Mouse (Mus musculus) kidney, embryonic 14.5 days (tissue): ENCODE measurements around the gene Per3. TPM values are rescaled to one million over a fixed set of nuclear protein-coding genes. Genes with fewer than 3 reads are reported as not detected.
A peak's percentile ranks its signal among the peaks of the same experiment; 100 is the strongest.

ENCODE experiments used
- ATAC-seq: fragments of 200-750 bp; cut with Nextera tagmentation; 2 replicates; pipeline ENCODE4 v1.8.0; 2017; ENCODE audit warnings: moderate number of reproducible peaks, mild to moderate bottlenecking, moderate TSS enrichment, moderate library complexity; ENCODE audit not compliant: low FRiP score, low TSS enrichment
- H3K27ac ChIP-seq: fragments of 300-500 bp; sonication (generic); 2 replicates; pipeline ENCODE4 v1.5.1; 2014; ENCODE audit warnings: low read depth, mild to moderate bottlenecking, low read length, moderate library complexity, mixed read lengths
- H3K27me3 ChIP-seq: fragments of 300-500 bp; sonication (generic); 2 replicates; pipeline ENCODE4 v1.6.1; 2014; ENCODE audit warnings: mild to moderate bottlenecking, low read length; ENCODE audit not compliant: control insufficient read depth, insufficient read depth
- H3K36me3 ChIP-seq: fragments of 300-500 bp; sonication (generic); 2 replicates; pipeline ENCODE4 v1.6.1; 2014; ENCODE audit warnings: low read length, mixed read lengths; ENCODE audit not compliant: control insufficient read depth, insufficient read depth
- H3K4me1 ChIP-seq: fragments of 300-500 bp; sonication (generic); 2 replicates; pipeline ENCODE4 v1.6.1; 2014; ENCODE audit warnings: low read length, mixed read lengths; ENCODE audit not compliant: control insufficient read depth, insufficient read depth
- H3K4me2 ChIP-seq: fragments of 300-500 bp; sonication (generic); replicated peaks from 2 replicates; pipeline ENCODE4 v1.6.1; 2014; ENCODE audit warnings: low read depth, mild to moderate bottlenecking, low read length
- H3K4me3 ChIP-seq: fragments of 300-500 bp; sonication (generic); 2 replicates; pipeline ENCODE4 v1.5.1; 2014; ENCODE audit warnings: mild to moderate bottlenecking, low read length
- H3K9ac ChIP-seq: fragments of 300-500 bp; sonication (generic); 2 replicates; pipeline ENCODE4 v1.6.1; 2014; ENCODE audit warnings: low read depth, mild to moderate bottlenecking, low read length, moderate library complexity
- H3K9me3 ChIP-seq: fragments of 300-500 bp; sonication (generic); 2 replicates; pipeline ENCODE4 v1.6.1; 2016; ENCODE audit warnings: low read length; ENCODE audit not compliant: control insufficient read depth
- WGBS: fragments of 180-500 bp; shearing (Covaris S2); extraction: QIAGEN DNeasy Blood & Tissue Kit; methylation state at CpG from one replicate; pipeline ENCODE4 v1.1.7; 2014; 5-methylcytosine and 5-hydroxymethylcytosine counted together
- polyA plus RNA-seq: library from polyadenylated mRNA; unstranded; fragments of >200 nt; fragmentation: Nextera tagmentation; extraction: Ambion mirVana; gene quantifications from 2 replicates; pipeline ENCODE4 v1.2.1, GENCODE M21; 2014

The Per3 gene
- 7.8 and 8.8 TPM in 2 replicates for polyA plus RNA-seq

- Histone ChIP-seq H3K9me3 (no peaks in the 10 kb centered on the region), H3K4me3 (peak within 1 kb of the TSS; percentile 61), H3K9ac (peak within 1 kb of the TSS; percentile 74), H3K27ac (peak within 1 kb of the TSS; percentile 42; the same call in 1 of the 2 replicates), H3K4me1 (peaks cover 8% of the 10 kb centered on the region), H3K4me2 (peak within 1 kb of the TSS; percentile 99), H3K27me3 (no peaks in the 10 kb centered on the region), H3K36me3 (peaks cover 18% of the 10 kb centered on the region; the same call in 1 of the 2 replicates)
- WGBS = under 1% methylated on average over 73 of the region's 79 CpGs
- peak; percentile 99 for ATAC-seq
Measured at GRCm38 (mm10) chr4:151044037-151044943, at the start of gene Per3. TSS of gene Per3 (minus strand) at chr4:151044665.

- 87% methylated on average over 7 of the region's 7 CpGs for WGBS
- H3K4me2 ChIP-seq = no peak within 1 kb of the TSS
- H3K27me3 ChIP-seq = no peaks in the 10 kb centered on the region
- peaks cover 4% of the 10 kb centered on the region; the same call in 1 of the 2 replicates for H3K4me1 ChIP-seq
- no peaks in the 10 kb centered on the region for H3K9me3 ChIP-seq
- no peak within 1 kb of the TSS for H3K4me3 ChIP-seq
- H3K36me3 ChIP-seq = peaks cover 12% of the 10 kb centered on the region; the same call in 1 of the 2 replicates
- H3K9ac ChIP-seq = no peak within 1 kb of the TSS
- H3K27ac ChIP-seq = no peak within 1 kb of the TSS
- no peak for ATAC-seq
Measured at GRCm38 (mm10) chr4:151089270-151089669, 44.8 kb upstream of the Per3 start, which contains the start of gene Gm13090. TSS of gene Gm13090 (plus strand) at chr4:151089570.

- H3K4me3 ChIP-seq = no peak overlapping the region
- peaks cover 4% of the 10 kb centered on the region; the same call in 1 of the 2 replicates for H3K4me1 ChIP-seq
- no peaks in the 10 kb centered on the region for H3K27me3 ChIP-seq
- H3K4me2 ChIP-seq = no peak overlapping the region
- ATAC-seq = no peak
- H3K36me3 ChIP-seq = peaks cover 12% of the 10 kb centered on the region; the same call in 1 of the 2 replicates
- no peak overlapping the region for H3K27ac ChIP-seq
- WGBS = 90% methylated on average over 14 of the region's 14 CpGs
- H3K9me3 ChIP-seq = no peaks in the 10 kb centered on the region
- no peak overlapping the region for H3K9ac ChIP-seq
Measured at GRCm38 (mm10) chr4:151088819-151089218, 44.4 kb upstream of the Per3 start.

- no peak for ATAC-seq
- WGBS = 96% methylated on average over 1 of the region's 1 CpGs
- H3K4me1 ChIP-seq = peaks cover 4% of the 10 kb centered on the region; the same call in 1 of the 2 replicates
- no peaks in the 10 kb centered on the region for H3K27me3 ChIP-seq
- no peak overlapping the region for H3K4me3 ChIP-seq
- H3K9me3 ChIP-seq = no peaks in the 10 kb centered on the region
- H3K9ac ChIP-seq = no peak overlapping the region
- H3K27ac ChIP-seq = no peak overlapping the region
- H3K36me3 ChIP-seq = peaks cover 12% of the 10 kb centered on the region; the same call in 1 of the 2 replicates
- H3K4me2 ChIP-seq = no peak overlapping the region
Measured at GRCm38 (mm10) chr4:151087358-151087757, 42.9 kb upstream of the Per3 start.

- no peak for ATAC-seq
- 76% methylated on average over 5 of the region's 5 CpGs for WGBS
Measured at GRCm38 (mm10) chr4:151083027-151083426, 38.6 kb upstream of the Per3 start.

GRCm38 (mm10) chr4:151081977-151082376 lies 37.5 kb upstream of the Per3 start:
- Histone ChIP-seq H3K4me1 (peaks cover 3% of the 10 kb centered on the region; the same call in 1 of the 2 replicates), H3K27me3 (no peaks in the 10 kb centered on the region), H3K27ac (no peak overlapping the region), H3K9ac (no peak overlapping the region), H3K9me3 (no peaks in the 10 kb centered on the region), H3K4me3 (no peak overlapping the region), H3K36me3 (peaks cover 26% of the 10 kb centered on the region), H3K4me2 (no peak overlapping the region)
- 91% methylated on average over 13 of the region's 13 CpGs for WGBS
- ATAC-seq = no peak

More at GRCm38 (mm10) chr4:151083027-151083426, 38.6 kb upstream of the Per3 start:
- Histone ChIP-seq H3K27ac (no peak overlapping the region), H3K4me2 (no peak overlapping the region), H3K36me3 (peaks cover 23% of the 10 kb centered on the region; the same call in 1 of the 2 replicates), H3K9ac (no peak overlapping the region), H3K9me3 (no peaks in the 10 kb centered on the region), H3K4me1 (peaks cover 3% of the 10 kb centered on the region; the same call in 1 of the 2 replicates), H3K4me3 (no peak overlapping the region), H3K27me3 (no peaks in the 10 kb centered on the region)

- H3K27ac ChIP-seq = peak overlapping the region; percentile 30; the same call in 1 of the 2 replicates
- no peak overlapping the region for H3K4me3 ChIP-seq
- H3K27me3 ChIP-seq = no peaks in the 10 kb centered on the region
- H3K9ac ChIP-seq = no peak overlapping the region
- peaks cover 26% of the 10 kb centered on the region for H3K36me3 ChIP-seq
- ATAC-seq = 0 out of 2 replicates have a peak, but pooled peaks have one; percentile 52
- no peak overlapping the region for H3K4me2 ChIP-seq
- H3K4me1 ChIP-seq = peaks cover 3% of the 10 kb centered on the region; the same call in 1 of the 2 replicates
- no peaks in the 10 kb centered on the region for H3K9me3 ChIP-seq
- 24% methylated on average over 2 of the region's 2 CpGs for WGBS
Measured at GRCm38 (mm10) chr4:151081355-151081754, 36.9 kb upstream of the Per3 start.

GRCm38 (mm10) chr4:151074817-151075216 lies 30.4 kb upstream of the Per3 start:
- H3K4me2 ChIP-seq = no peak overlapping the region
- no peak for ATAC-seq
- no peaks in the 10 kb centered on the region for H3K27me3 ChIP-seq
- WGBS = 93% methylated on average over 15 of the region's 15 CpGs
- no peak overlapping the region for H3K27ac ChIP-seq
- no peaks in the 10 kb centered on the region for H3K9me3 ChIP-seq
- H3K4me1 ChIP-seq = no peaks in the 10 kb centered on the region
- peaks cover 37% of the 10 kb centered on the region for H3K36me3 ChIP-seq
- no peak overlapping the region for H3K9ac ChIP-seq
- H3K4me3 ChIP-seq = no peak overlapping the region
